Mouse (Mus musculus) ES-E14 (cell line): ENCODE results near the gene Ctsc. TPM values are rescaled to one million over a fixed set of nuclear protein-coding genes. Genes with fewer than 3 reads are reported as not detected.

Experiments
- DNase-seq: peaks from one replicate; pipeline ENCODE4 v3.0.0-alpha.2; 2013; ENCODE audit warnings: low read depth, low spot score
- H3K27ac ChIP-seq: 2 replicates; pipeline ENCODE4 v1.5.1; 2012; ENCODE audit warnings: low read depth, mild to moderate bottlenecking, low read length, moderate library complexity, mixed read lengths; ENCODE audit not compliant: poor library complexity, insufficient read depth, severe bottlenecking
- H3K36me3 ChIP-seq: 2 replicates; pipeline ENCODE4 v1.6.1; 2012; ENCODE audit warnings: mild to moderate bottlenecking, low read length, moderate library complexity, mixed read lengths; ENCODE audit not compliant: control insufficient read depth, poor library complexity, insufficient read depth, severe bottlenecking
- H3K4me1 ChIP-seq, 2 experiments: fragments of 150-350 bp in 1 of 2; sonication (generic) in 1 of 2; 2 replicates each; pipeline ENCODE4 v1.6.1; 2012; ENCODE audit warnings: low read length in 2 of 2, mild to moderate bottlenecking in 1 of 2, mixed read lengths in 1 of 2; ENCODE audit not compliant: control insufficient read depth in 2 of 2, insufficient read depth in 2 of 2, poor library complexity in 1 of 2
- H3K4me3 ChIP-seq, 2 experiments: fragments of 150-350 bp in 1 of 2; sonication (generic) in 1 of 2; 2 replicates each; pipeline ENCODE4 v1.5.1; 2012; ENCODE audit warnings: low read length in 2 of 2, low read depth in 1 of 2, mild to moderate bottlenecking in 1 of 2, mixed read lengths in 1 of 2; ENCODE audit not compliant: insufficient read depth in 1 of 2, poor library complexity in 1 of 2, severe bottlenecking in 1 of 2
- H3K9ac ChIP-seq: 2 replicates; pipeline ENCODE4 v1.6.1; 2012; ENCODE audit warnings: low read depth, mild to moderate bottlenecking, low read length, mixed read lengths; ENCODE audit not compliant: poor library complexity, insufficient read depth, severe bottlenecking
- H3K9me3 ChIP-seq: fragments of 150-350 bp; sonication (generic); 2 replicates; pipeline ENCODE4 v1.6.1; 2012; ENCODE audit warnings: low read depth, mild to moderate bottlenecking, low read length; ENCODE audit not compliant: control insufficient read depth, insufficient read depth
- CHD2 ChIP-seq: IDR thresholded peaks from 2 replicates; pipeline ENCODE4 v1.6.1; 2014; ENCODE audit warnings: mild to moderate bottlenecking, low read depth, low read length, inconsistent platforms
- HCFC1 ChIP-seq: IDR thresholded peaks from 2 replicates; pipeline ENCODE4 v1.6.1; 2012; ENCODE audit warnings: low read length, inconsistent platforms, borderline replicate concordance; ENCODE audit not compliant: insufficient read depth
- MAFK ChIP-seq: IDR thresholded peaks from 2 replicates; pipeline ENCODE4 v1.6.1; 2014; ENCODE audit warnings: mild to moderate bottlenecking, low read depth, low read length, inconsistent platforms; ENCODE audit not compliant: insufficient read depth
- ZC3H11A ChIP-seq: IDR thresholded peaks from 2 replicates; pipeline ENCODE4 v1.6.1; 2012; ENCODE audit warnings: low read depth, mild to moderate bottlenecking, inconsistent platforms, low read length, borderline replicate concordance
- ZNF384 ChIP-seq: IDR thresholded peaks from 2 replicates; pipeline ENCODE4 v1.6.1; 2012; ENCODE audit warnings: low read depth, low read length, inconsistent platforms
- in situ Hi-C, 2 experiments: fragments of 600-800 bp; cut with MboI; formaldehyde crosslinking; loops; one replicate each; pipeline ENCODE4 v1.15.1; 2025; ENCODE audit warnings: low sequenced_read_pairs in 2 of 2, inconsistent platforms in 1 of 2; ENCODE audit not compliant: unreplicated experiment in 2 of 2
- total RNA-seq: library from RNA; depleted of rRNA; stranded (reverse); fragments of 300-350 nt; gene quantifications from 2 replicates; pipeline ENCODE4 v1.2.3, GENCODE M21; 2012

The Ctsc gene
- total RNA-seq, 1 experiment, result 18.9 TPM

GRCm38 (mm10) chr7:88296932-88297331 is 19.0 kb downstream of the Ctsc start:
- H3K36me3 ChIP-seq, result no peaks in the 10 kb centered on the region
- H3K4me3 ChIP-seq, result no peak overlapping the region
- TF ChIP-seq ZNF384 (no peak), HCFC1 (no peak), CHD2 (no peak), MAFK (no peak), ZC3H11A (no peak)
- H3K4me1 ChIP-seq, result no peaks in the 10 kb centered on the region
- no peak overlapping the region for H3K9ac ChIP-seq
- in situ Hi-C loops, result no loop called here
- H3K9me3 ChIP-seq, result no peaks in the 10 kb centered on the region
- no peak overlapping the region for H3K27ac ChIP-seq
- no peak for DNase-seq

GRCm38 (mm10) chr7:88305750-88306149 is 27.9 kb downstream of the Ctsc start:
- in situ Hi-C loops, result no loop called here

DNA sequence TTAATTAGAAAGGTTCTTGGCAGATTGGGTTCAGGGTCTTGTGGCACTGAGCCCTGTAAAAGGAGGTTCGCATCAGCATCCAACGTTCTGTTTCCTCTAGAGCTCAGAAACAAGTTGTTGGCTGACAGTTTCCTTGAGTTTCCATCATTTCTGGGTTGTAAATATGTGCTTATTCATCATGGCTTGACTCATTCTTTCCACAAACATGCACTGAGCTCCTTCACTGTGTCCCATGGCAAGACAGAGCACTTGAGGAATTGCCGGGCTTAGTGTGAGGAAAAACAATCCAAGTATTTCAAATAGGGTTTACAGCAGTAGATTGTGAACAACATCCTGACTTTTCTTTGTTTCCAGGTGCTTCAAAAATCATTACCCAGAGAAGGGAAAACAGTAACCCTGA is 28.8 kb downstream of the Ctsc start:
- Histone ChIP-seq H3K4me3 (no peak overlapping the region), H3K9me3 (no peaks in the 10 kb centered on the region), H3K9ac (no peak overlapping the region), H3K4me1 (no peaks in the 10 kb centered on the region), H3K27ac (no peak overlapping the region), H3K36me3 (no peaks in the 10 kb centered on the region)
- no peak for TF ChIP-seq CHD2
- in situ Hi-C loops, result no loop called here
- DNase-seq, result no peak

More at GRCm38 (mm10) chr7:88305750-88306149, 27.9 kb downstream of the Ctsc start:
- no peak for DNase-seq
- H3K9ac ChIP-seq, result no peak overlapping the region
- no peaks in the 10 kb centered on the region for H3K9me3 ChIP-seq
- H3K36me3 ChIP-seq, result no peaks in the 10 kb centered on the region
- H3K27ac ChIP-seq, result no peak overlapping the region
- TF ChIP-seq ZC3H11A (no peak), MAFK (no peak), ZNF384 (no peak), HCFC1 (no peak), CHD2 (no peak)
- H3K4me1 ChIP-seq, result no peaks in the 10 kb centered on the region
- no peak overlapping the region for H3K4me3 ChIP-seq

- in situ Hi-C loops, result no loop called here
These were observed 32.7 kb downstream of the Ctsc start for GRCm38 (mm10) chr7:88310398-88311180.

GRCm38 (mm10) chr7:88316408-88316807 is 38.5 kb downstream of the Ctsc start:
- Histone ChIP-seq H3K27ac (no peak overlapping the region), H3K36me3 (no peaks in the 10 kb centered on the region), H3K4me3 (no peak overlapping the region), H3K9ac (no peak overlapping the region), H3K4me1 (no peaks in the 10 kb centered on the region), H3K9me3 (no peaks in the 10 kb centered on the region)
- TF ChIP-seq ZC3H11A (no peak), ZNF384 (no peak), MAFK (no peak), CHD2 (no peak), HCFC1 (no peak)
- no peak for DNase-seq
- in situ Hi-C loops, result no loop called here

More at GRCm38 (mm10) chr7:88310398-88311180, 32.7 kb downstream of the Ctsc start:
- H3K4me3 ChIP-seq, result no peak overlapping the region
- H3K27ac ChIP-seq, result no peak overlapping the region
- H3K9me3 ChIP-seq, result no peaks in the 10 kb centered on the region
- H3K36me3 ChIP-seq, result no peaks in the 10 kb centered on the region
- TF ChIP-seq HCFC1 (no peak), ZNF384 (no peak), MAFK (no peak), ZC3H11A (no peak), CHD2 (no peak)
- no peak overlapping the region for H3K9ac ChIP-seq
- no peak for DNase-seq
- H3K4me1 ChIP-seq, result no peaks in the 10 kb centered on the region
